Mouse (Mus musculus) ES-E14 (cell line): ENCODE results near the gene Actr5. TPM values are rescaled to one million over a fixed set of nuclear protein-coding genes. Genes with fewer than 3 reads are reported as not detected.

Experiments
- DNase-seq: peaks from one replicate; pipeline ENCODE4 v3.0.0-alpha.2; 2013; ENCODE audit warnings: low read depth, low spot score
- H3K27ac ChIP-seq: 2 replicates; pipeline ENCODE4 v1.5.1; 2012; ENCODE audit warnings: low read depth, mild to moderate bottlenecking, low read length, moderate library complexity, mixed read lengths; ENCODE audit not compliant: poor library complexity, insufficient read depth, severe bottlenecking
- H3K36me3 ChIP-seq: 2 replicates; pipeline ENCODE4 v1.6.1; 2012; ENCODE audit warnings: mild to moderate bottlenecking, low read length, moderate library complexity, mixed read lengths; ENCODE audit not compliant: control insufficient read depth, poor library complexity, insufficient read depth, severe bottlenecking
- H3K4me1 ChIP-seq, 2 experiments: fragments of 150-350 bp in 1 of 2; sonication (generic) in 1 of 2; 2 replicates each; pipeline ENCODE4 v1.6.1; 2012; ENCODE audit warnings: low read length in 2 of 2, mild to moderate bottlenecking in 1 of 2, mixed read lengths in 1 of 2; ENCODE audit not compliant: control insufficient read depth in 2 of 2, insufficient read depth in 2 of 2, poor library complexity in 1 of 2
- H3K4me3 ChIP-seq, 2 experiments: fragments of 150-350 bp in 1 of 2; sonication (generic) in 1 of 2; 2 replicates each; pipeline ENCODE4 v1.5.1; 2012; ENCODE audit warnings: low read length in 2 of 2, low read depth in 1 of 2, mild to moderate bottlenecking in 1 of 2, mixed read lengths in 1 of 2; ENCODE audit not compliant: insufficient read depth in 1 of 2, poor library complexity in 1 of 2, severe bottlenecking in 1 of 2
- H3K9ac ChIP-seq: 2 replicates; pipeline ENCODE4 v1.6.1; 2012; ENCODE audit warnings: low read depth, mild to moderate bottlenecking, low read length, mixed read lengths; ENCODE audit not compliant: poor library complexity, insufficient read depth, severe bottlenecking
- H3K9me3 ChIP-seq: fragments of 150-350 bp; sonication (generic); 2 replicates; pipeline ENCODE4 v1.6.1; 2012; ENCODE audit warnings: low read depth, mild to moderate bottlenecking, low read length; ENCODE audit not compliant: control insufficient read depth, insufficient read depth
- CHD2 ChIP-seq: IDR thresholded peaks from 2 replicates; pipeline ENCODE4 v1.6.1; 2014; ENCODE audit warnings: mild to moderate bottlenecking, low read depth, low read length, inconsistent platforms
- HCFC1 ChIP-seq: IDR thresholded peaks from 2 replicates; pipeline ENCODE4 v1.6.1; 2012; ENCODE audit warnings: low read length, inconsistent platforms, borderline replicate concordance; ENCODE audit not compliant: insufficient read depth
- MAFK ChIP-seq: IDR thresholded peaks from 2 replicates; pipeline ENCODE4 v1.6.1; 2014; ENCODE audit warnings: mild to moderate bottlenecking, low read depth, low read length, inconsistent platforms; ENCODE audit not compliant: insufficient read depth
- ZC3H11A ChIP-seq: IDR thresholded peaks from 2 replicates; pipeline ENCODE4 v1.6.1; 2012; ENCODE audit warnings: low read depth, mild to moderate bottlenecking, inconsistent platforms, low read length, borderline replicate concordance
- ZNF384 ChIP-seq: IDR thresholded peaks from 2 replicates; pipeline ENCODE4 v1.6.1; 2012; ENCODE audit warnings: low read depth, low read length, inconsistent platforms
- in situ Hi-C, 2 experiments: fragments of 600-800 bp; cut with MboI; formaldehyde crosslinking; loops; one replicate each; pipeline ENCODE4 v1.15.1; 2025; ENCODE audit warnings: low sequenced_read_pairs in 2 of 2, inconsistent platforms in 1 of 2; ENCODE audit not compliant: unreplicated experiment in 2 of 2
- total RNA-seq: library from RNA; depleted of rRNA; stranded (reverse); fragments of 300-350 nt; gene quantifications from 2 replicates; pipeline ENCODE4 v1.2.3, GENCODE M21; 2012

The Actr5 gene
- total RNA-seq, 1 experiment: 11.5 TPM

- Histone ChIP-seq H3K4me3 (peak overlapping the region in 1 of 2 experiments; percentile 16; a peak in 1 of 4 replicates), H3K4me1 (peaks cover 0 to 14% of the 10 kb centered on the region in 2 experiments; a peak in 2 of 4 replicates), H3K36me3 (no peaks in the 10 kb centered on the region), H3K9me3 (no peaks in the 10 kb centered on the region), H3K9ac (no peak overlapping the region), H3K27ac (no peak overlapping the region)
- in situ Hi-C loops: no loop called here
- TF ChIP-seq MAFK (no peak), ZNF384 (no peak)
- no peak for DNase-seq
Observed at GRCm38 (mm10) chr2:158609681-158610080, 15.0 kb upstream of the Actr5 start.

GRCm38 (mm10) chr2:158610488-158611325 is 14.0 kb upstream of the Actr5 start, which contains the start of gene Slc32a1:
Slc32a1 (plus strand) TSS chr2:158610767.
- Histone ChIP-seq H3K4me1 (peaks cover 0 to 19% of the 10 kb centered on the region in 2 experiments; a peak in 2 of 4 replicates), H3K27ac (no peak within 1 kb of the TSS), H3K9ac (no peak within 1 kb of the TSS), H3K36me3 (no peaks in the 10 kb centered on the region), H3K4me3 (peak within 1 kb of the TSS; percentile 18 to 60; a peak in 3 of 4 replicates), H3K9me3 (no peaks in the 10 kb centered on the region)
- no peak for DNase-seq
- in situ Hi-C loops: no loop called here
- no peak for TF ChIP-seq ZNF384

GRCm38 (mm10) chr2:158611326-158611719 is 13.4 kb upstream of the Actr5 start:
- H3K4me1 ChIP-seq: peaks cover 0 to 21% of the 10 kb centered on the region in 2 experiments; a peak in 2 of 4 replicates
- no peak for DNase-seq
- no peaks in the 10 kb centered on the region for H3K36me3 ChIP-seq
- no peaks in the 10 kb centered on the region for H3K9me3 ChIP-seq
- in situ Hi-C loops: no loop called here
- no peak overlapping the region for H3K9ac ChIP-seq
- TF ChIP-seq HCFC1: no peak
- TF ChIP-seq MAFK: no peak
- no peak for TF ChIP-seq ZC3H11A
- TF ChIP-seq ZNF384: no peak
- TF ChIP-seq CHD2: no peak
- no peak overlapping the region for H3K27ac ChIP-seq
- H3K4me3 ChIP-seq: peak overlapping the region; percentile 18 to 60; a peak in 2 of 4 replicates

- Histone ChIP-seq H3K9ac (no peak overlapping the region), H3K9me3 (no peaks in the 10 kb centered on the region), H3K4me3 (peak overlapping the region in 1 of 2 experiments; percentile 60; a peak in 1 of 4 replicates)
Observed at GRCm38 (mm10) chr2:158611726-158612670, 12.7 kb upstream of the Actr5 start.

More at GRCm38 (mm10) chr2:158611726-158612670, 12.7 kb upstream of the Actr5 start:
- in situ Hi-C loops: no loop called here
- Histone ChIP-seq H3K36me3 (no peaks in the 10 kb centered on the region), H3K4me1 (peaks cover 0 to 25% of the 10 kb centered on the region in 2 experiments; a peak in 2 of 4 replicates), H3K27ac (no peak overlapping the region)
- DNase-seq: no peak
- no peak for TF ChIP-seq HCFC1
- no peak for TF ChIP-seq ZNF384
- TF ChIP-seq MAFK: no peak
- TF ChIP-seq CHD2: no peak
- TF ChIP-seq ZC3H11A: no peak
